Mouse (Mus musculus) left cerebral cortex, adult 18-20 months (tissue): ENCODE measurements around the gene Slc39a1. TPM values are rescaled to one million over a fixed set of nuclear protein-coding genes. Genes with fewer than 3 reads are reported as not detected.
A peak's percentile ranks its signal among the peaks of the same experiment; 100 is the strongest.
"Not testable (repeated sequence)": the region's sequence is repeated elsewhere in the genome, so short reads cannot be mapped to it uniquely, and the experiment has no call there.

Source experiments
- DNase-seq, 2 experiments: peaks; one replicate each; pipeline ENCODE4 v3.0.0; 2021 to 2022; ENCODE audit warnings: low spot score in 2 of 2, mixed read lengths in 1 of 2
- total RNA-seq, 2 experiments: library from RNA; stranded (reverse); gene quantifications; 2 replicates each; pipeline ENCODE4 v1.2.3; 2021

Gene Slc39a1
- total RNA-seq, 2 experiments from 2014 or later, result 43.0 to 43.4 TPM

DNA sequence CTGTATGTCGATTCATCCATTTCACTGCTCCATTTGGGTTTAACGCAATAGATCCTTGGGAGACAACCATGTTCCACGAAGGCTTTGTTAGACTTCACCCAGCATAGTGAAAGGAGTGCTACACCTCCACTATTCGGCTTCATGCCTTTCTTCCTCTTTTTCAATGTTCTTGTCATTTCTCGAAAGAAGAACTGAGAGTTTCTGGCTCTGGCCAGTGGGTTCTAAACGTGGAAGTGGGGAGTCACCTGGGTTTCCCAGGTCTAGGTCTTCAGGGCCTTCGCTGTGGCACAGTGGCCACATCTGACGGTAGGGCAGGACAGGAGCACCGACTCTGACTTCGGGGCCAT, 16.7 kb downstream of the Slc39a1 start:
- DNase-seq, result no peak

DNA sequence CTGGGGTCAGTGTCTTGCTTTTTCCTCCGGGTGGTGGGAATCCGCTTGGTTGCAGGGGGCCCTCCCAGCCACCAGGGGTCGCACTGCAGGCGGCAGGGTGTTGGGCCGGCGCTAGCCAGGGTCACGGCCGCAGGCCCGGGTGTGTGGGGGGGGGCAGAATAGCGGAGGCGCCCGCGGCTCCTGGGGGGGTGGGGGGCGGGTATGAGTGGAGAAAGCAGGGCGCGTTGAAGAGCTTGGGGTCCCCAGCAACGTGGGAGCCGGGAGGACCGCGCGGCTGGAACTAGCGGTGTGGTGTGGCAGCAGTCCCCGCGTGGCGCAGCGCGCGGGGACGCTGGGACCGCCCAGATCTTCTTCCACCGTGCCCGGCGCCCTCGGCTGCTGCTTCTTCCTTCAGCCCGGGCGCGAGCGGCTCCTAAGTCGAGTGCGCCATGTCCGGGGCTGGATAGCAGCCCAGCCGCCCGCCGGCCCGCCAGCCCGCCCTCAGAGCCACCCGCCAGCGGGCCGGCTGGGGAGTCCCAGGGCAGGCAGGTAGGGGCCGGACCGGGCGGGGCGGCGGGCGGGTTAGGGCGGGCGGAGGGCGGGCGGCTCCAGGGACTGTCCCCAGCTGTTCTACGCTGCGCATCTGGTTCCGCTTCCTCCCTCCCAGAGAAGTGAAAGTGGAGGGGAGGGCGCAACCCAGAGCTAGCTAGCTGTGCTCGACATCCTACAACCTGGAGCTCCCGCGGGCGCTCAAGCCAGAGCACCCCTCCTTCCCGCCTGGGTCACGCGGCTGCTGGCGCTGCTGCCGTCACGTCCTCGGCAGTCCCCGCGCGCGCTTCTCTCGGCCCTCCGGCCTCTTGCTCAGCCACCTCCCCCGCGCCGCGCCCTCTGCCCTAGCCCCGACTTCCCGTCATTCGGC, 17.3 kb downstream of the Slc39a1 start, which contains the start of gene Dennd4b:
Dennd4b (plus strand) TSS at position 152 of the 898 bp plus-strand sequence.
- peak; percentile 87 to 95 for DNase-seq

DNA sequence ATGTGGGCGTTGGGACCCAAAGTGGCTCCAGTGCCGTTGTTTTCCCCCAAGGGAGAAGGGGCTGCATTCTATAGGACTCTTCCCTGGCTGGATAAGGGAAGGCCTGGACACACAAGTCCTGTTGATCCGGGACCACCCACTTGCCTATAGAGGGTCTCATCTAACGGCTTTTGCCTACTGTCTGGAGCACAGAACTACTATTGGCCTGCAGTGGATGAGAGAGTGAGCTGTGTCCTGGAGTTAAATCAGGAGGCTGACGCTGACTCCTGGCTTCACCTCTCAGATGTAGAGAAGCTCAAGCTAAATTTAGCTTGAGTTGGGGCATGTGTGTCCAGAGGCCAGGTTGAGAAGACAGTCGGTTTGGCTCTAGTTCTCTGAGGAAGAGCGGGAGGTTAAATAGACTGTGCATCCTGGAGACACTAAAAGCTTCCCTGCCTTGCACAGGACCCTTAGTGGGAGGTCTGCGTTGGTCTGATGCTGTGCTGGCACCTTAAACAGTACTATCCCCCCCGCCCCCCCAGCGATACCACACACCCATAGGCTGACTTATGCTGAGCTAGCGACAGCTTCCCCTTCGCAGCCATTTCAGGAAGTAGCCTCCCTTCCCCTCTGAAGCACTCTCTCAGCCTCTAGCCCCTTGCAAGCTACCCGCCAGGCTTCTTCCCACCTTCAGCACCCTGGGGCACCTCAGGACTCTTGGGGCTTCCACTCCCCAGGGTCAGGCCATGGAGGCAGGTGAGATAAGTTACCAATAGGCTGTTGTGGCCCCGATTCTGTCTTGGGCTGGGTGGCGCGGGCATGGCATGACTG, 18.2 kb downstream of the Slc39a1 start:
- no peak for DNase-seq

DNA sequence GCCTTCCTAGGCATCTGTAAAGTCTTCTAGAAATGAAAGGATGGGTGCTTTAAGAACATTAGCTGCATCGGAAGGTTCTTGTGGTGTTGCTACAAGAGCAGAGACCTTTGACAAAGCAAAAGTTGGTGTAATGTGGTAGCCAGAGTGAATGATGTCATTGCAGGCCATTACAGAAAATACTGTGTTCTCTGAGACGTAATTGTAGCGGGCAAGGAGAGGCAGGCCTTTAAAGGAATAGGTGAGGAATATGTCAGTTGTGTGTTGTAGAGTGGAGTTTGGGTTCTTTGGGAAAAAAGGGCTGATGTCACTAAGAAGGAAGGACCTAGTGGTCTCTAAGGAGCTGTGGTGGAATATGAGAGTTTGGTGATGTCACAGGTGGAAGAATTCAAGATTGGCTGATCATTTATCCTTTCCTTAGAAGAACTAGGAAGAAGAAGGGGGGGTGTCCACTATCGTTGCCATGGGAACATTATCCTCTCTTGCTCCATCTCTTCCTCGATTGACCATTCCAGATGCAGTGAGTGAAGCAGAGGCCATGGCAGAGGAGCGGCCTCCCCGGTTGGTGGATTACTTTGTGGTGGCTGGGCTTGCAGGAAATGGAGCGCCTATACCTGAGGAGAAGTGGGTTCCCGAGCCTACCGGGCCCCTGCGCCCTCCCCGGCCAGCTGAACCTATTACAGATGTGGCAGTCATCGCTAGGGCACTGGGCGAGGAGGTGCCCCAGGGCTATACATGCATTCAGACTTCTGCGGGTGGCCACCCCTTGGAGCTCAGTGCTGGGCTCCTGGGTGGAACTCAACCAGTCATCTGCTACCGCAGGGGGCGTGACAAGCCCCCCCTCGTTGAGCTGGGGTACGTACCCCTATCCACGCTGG, 19.2 kb downstream of the Slc39a1 start:
- DNase-seq, result no peak

DNA sequence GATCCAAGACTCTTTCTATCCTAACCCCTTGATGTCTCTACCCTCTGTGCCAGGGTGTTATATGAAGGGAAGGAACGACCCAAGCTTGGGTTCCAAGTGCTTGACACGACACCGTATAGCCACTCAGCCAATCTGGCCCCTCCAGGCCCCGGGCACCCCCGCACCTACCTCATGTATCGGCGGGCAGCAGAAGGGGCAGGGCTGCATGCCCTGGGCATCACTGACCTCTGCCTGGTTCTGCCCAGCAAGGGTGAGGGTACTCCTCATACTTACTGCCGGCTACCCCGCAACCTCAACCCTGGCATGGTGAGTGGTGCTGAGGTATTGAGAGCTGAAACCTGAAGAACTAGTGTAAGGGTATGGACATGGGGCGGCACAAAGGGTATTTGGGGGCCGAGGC, 20.2 kb downstream of the Slc39a1 start:
- no peak for DNase-seq

DNA sequence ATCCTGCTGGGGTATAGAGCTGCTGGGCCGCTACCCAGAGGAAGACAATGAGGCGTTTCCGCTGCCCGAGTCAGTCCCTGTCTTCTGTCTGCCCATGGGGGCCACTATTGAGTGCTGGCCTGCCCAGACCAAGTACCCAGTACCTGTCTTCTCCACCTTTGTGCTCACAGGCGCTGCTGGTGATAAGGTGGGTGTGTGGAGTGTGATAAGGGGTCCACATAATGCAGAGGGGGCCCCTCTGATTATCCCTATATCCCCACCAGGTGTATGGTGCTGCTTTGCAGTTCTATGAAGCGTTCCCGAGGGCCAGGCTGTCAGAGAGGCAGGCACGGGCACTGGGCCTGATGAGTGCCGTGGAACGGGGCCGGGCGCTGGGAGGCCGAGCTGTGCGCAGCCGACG, 21.0 kb downstream of the Slc39a1 start:
- no peak for DNase-seq

DNA sequence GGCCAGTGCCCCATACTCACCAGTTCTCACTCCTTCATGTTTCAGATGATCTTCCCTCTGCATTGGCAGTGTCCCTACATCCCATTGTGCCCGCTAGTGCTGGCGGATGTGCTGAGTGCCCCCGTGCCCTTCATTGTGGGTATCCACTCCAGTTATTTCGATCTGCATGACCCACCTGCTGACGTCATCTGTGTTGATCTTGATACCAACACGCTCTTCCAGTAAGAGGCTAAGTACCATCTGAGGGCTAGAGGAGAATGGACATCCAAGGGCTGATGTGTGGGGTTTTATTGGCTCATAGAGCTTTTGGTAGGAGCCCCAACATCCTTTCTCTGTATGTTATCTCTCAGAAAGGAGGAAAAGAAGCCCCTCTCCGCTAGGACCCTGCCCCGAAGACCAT, 22.8 kb downstream of the Slc39a1 start:
- DNase-seq, result no peak

DNA sequence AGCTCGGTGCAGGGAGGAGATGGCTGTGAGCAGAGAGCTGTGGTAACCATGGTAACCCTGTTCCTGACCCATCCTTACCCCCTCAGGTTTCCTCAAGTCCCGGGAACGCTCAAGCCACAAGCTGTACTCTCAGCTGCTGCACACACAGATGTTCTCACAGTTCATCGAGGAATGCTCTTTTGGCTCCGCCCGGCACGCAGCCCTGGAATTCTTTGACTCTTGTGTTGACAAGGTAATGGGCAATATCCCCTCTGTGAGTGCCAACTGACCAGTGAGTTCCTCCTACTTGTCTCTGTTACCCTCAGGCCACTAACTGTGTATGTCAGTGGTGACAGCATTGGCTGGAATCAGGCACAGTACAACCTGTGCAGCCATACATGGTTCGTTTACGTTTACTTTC, 24.2 kb downstream of the Slc39a1 start:
- DNase-seq, result no peak

DNA sequence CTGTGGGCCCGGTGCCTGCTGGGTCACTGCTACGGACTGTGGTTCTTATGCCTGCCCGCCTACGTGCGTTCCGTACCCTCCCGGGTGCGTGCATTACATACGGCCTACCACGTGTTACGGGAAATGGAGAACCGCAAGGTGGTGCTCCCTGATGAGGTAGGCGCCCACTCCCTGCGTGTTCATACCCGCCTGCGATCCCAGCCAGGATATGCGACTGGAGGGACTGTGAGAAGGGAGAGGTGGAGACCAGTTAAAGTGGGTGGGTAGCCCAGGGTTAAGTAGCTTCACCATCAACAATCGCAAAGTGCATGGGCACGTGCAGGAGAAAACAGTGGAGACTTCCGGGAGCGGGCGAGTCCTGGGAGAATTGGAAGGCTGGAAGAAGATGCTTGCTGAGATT, 25.9 kb downstream of the Slc39a1 start:
- no peak for DNase-seq

DNA sequence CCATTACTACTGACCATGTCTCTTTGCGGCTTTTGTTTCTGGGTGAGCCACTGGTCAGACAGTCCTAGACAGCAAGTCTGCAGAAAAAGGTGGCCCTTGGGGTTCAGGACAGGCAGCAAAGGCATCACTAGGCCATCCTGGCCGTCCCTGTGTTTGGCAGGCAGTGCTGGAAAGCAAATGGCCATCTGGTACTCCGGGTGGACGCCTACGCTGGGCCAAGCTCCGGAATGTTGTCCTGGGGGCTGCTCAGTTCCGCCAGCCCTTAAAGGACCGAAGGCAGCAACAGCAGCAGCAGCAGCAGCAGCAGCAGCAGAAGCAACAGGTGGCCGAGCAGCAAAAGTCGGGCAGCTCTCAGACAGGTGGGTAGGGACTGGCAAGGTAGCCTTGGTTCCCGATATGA, 27.3 kb downstream of the Slc39a1 start:
- DNase-seq, result no peak

DNA sequence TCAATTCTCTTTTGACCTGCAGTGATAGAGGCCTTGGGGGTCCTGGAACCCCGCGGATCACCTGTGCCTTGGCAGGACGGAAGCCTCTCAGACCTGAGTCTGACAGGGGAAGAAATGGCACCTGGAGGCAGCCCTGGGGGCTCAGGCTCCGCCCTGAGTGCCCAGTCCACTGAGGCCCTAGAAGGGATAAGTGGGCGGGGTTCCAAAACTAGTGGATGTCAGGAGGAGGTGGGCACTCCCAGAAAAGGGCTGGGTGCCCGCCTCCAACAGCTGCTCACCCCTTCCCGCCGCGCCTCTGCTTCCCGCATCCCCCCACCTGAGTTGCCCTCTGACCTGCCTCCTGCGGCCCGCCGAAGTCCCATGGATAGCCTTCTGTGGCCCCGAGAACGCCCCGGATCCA, 28.9 kb downstream of the Slc39a1 start:
- DNase-seq, result no peak

DNA sequence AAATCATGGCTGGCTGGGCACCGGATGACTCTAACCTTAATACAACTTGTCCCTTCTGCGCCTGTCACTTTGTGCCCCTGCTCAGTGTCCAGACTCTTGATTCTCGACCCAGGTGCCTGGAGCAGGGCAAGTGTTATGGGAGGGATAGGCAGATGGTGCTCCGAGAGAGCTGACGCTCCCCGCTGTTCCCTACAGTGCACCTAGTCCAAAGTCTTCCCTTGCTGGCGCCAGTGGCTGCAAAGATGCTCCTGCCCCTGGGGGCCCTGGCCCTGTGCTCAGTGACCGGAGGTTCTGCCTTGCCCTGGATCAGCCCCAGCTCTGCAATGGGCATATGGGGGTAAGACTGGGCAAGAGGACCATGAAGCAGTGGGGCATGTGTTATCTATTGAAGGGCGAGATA, 29.8 kb downstream of the Slc39a1 start:
- no peak for DNase-seq

DNA sequence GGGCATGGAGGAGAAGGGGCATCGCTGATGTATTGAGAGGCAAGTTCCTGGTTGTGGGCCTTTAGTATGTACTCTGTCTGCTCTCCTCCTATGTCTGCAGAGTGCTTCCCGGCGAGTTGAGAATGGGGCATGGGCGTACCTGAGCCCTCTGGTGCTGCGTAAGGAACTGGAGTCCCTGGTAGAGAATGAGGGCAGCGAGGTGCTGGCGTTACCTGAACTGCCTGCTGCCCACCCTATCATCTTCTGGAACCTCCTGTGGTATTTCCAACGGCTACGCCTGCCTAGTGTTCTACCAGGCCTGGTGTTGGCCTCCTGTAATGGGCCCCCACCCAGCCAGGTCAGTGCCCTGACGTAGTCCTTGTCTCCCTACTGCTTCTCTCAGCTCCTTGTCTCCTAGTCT, 30.2 kb downstream of the Slc39a1 start:
- DNase-seq, result no peak

DNA sequence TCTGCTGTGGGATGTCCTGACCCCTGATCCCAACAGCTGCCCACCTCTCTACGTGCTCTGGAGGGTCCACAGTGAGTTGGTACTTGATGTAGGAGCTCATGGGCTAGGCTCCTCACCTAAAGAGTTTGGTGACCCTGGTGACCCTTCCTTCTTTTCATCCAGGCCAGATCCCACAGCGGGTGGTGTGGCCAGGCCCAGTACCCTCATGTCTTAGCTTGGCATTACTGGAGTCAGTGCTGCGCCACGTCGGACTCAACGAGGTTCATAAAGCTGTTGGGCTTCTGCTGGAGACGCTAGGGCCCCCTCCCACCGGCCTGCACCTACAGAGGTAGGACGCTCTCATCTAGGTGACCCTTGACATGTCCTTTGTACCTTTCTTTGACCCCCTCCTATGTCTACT, 31.2 kb downstream of the Slc39a1 start:
- no peak for DNase-seq

DNA sequence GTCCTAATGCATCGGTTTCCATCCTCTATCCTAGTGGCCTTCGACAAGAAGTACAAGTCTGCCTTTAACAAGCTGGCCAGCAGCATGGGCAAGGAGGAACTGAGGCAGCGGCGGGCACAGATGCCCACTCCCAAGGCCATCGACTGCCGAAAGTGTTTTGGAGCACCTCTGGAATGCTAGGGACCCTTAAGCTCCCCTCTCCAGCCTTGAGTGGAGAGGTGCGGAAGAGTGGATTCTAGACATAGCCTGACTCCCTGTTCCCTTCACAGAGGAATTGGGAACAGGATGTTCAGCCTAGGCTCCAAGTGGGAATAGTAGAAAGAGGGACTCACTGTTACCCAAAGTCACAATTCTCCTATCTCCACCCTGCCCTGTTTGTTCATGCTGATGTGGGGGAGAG, 31.8 kb downstream of the Slc39a1 start:
- DNase-seq, result no peak

DNA sequence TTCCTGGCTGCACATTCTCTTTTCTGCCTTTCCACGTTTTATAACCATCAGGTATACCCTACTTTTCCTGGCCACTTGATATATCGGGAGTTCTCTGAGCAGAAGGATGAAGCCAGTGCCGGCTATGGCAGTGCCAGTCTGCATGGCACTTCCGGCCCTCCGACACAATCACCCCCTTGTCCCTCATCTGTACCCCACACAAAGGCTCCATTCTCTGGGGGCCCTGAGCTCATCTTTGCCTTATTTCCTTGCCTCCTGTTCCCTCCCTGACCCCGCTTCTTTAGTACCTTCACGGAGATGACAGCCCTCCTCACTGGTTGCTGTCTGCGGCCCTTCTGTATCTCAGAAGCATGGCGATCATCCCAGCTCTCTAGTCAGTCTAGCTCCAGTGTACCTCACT, 32.7 kb downstream of the Slc39a1 start:
- DNase-seq, result no peak

DNA sequence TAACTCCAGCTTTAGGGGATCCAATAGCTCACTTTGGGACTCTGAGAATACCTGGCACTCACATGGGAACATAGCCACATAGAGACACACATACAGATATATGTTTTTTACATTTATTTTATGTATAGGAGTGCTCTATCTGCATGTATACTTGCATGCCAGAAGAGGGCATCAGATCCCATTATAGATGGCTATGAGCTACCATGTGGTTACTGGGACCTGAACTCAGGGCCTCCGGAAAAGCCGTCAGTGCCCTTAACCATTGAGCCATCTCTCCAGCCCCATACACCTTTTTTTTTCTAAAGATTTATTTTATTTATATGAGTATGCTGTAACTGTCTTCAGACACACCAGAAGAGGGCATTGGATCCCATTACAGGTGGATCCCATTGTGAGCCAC, 36.2 kb downstream of the Slc39a1 start:
- DNase-seq, result no peak

DNA sequence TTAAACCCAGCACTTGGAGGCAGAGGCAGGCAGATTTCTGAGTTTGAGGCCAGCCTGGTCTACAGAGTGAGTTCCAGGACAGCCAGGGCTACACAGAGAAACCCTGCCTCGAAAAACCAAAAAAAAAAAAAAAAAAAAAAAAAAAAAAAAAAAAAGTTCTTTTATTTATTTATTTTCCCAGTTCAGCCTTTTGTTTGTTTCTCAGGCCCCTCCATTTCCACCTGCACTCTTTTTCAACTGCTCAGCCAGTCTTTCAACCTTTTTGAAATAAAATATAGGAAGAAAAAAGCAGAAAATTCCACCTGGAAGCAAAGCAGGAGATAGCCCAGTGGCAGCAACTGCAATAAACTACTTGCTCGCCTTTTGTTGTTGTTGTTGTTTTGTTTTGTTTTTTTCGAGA, 41.4 kb downstream of the Slc39a1 start:
- DNase-seq, result not testable (repeated sequence)

DNA sequence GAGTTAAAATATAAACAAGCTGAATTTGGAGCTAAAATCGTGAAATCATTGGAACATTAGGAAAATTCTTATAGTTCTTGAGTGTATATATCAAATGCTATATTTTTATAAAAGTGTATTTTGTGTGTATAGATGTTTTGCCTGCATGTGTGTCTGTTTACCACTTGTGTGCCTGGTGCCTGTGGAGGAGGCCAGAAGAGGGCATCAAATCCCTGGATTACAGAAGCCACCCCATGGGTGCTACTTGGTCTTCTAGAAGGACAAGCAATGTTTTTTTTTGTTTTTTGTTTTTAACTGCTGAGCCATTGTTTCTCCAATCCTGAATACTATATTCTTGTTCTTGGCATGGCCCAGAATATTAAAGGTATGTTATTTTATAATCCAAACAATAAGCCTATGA, 42.6 kb downstream of the Slc39a1 start:
- no peak for DNase-seq

DNA sequence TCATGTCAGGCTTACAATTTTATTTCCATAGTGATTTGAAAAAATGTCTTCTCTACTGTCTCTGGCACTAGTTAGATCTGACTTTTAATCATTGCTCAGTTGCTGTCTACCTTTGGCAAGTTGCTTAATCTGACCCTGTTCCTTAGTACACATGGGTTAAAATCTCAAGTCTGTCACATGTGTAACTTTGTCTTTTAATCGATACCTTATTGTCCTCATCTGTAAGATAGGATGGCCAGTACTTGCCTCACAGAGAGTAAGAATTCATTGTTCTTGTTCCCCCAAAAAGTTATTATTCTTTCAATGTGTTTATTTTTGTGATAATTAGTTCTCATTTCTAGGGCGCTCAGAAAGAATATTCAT, 44.0 kb downstream of the Slc39a1 start:
- no peak for DNase-seq
